Mouse (Mus musculus): ENCODE measurements at regions not wholly inside any gene's neighbourhood (a gene's known extent, or its start where the extent isn't known, plus 50 kb on each side); places are given as distances from the start of the nearest gene placed in this dataset.

- no peak for ATAC-seq (replicated peaks; ENCODE audit: low FRiP score)
- no peak overlapping the region for H3K4me3 ChIP-seq (replicated peaks)
- no peaks in the 10 kb centered on the region for H3K36me3 ChIP-seq
- H3K4me2 ChIP-seq, result no peak overlapping the region
- no peaks in the 10 kb centered on the region for H3K27me3 ChIP-seq
- H3K27ac ChIP-seq, result no peak overlapping the region
- H3K9me3 ChIP-seq (replicated peaks), result no peaks in the 10 kb centered on the region
- 84% methylated on average over 5 of the region's 5 CpGs for WGBS
- H3K9ac ChIP-seq, result no peak overlapping the region
- H3K4me1 ChIP-seq, result no peaks in the 10 kb centered on the region
Measured at GRCm38 (mm10) chr2:116718637-116719036, 159.9 kb upstream of the Tmco5 start.

GRCm38 (mm10) chr2:116727591-116727990, 150.9 kb upstream of the Tmco5 start:
- 72% methylated on average over 1 of the region's 1 CpGs for WGBS
- no peak overlapping the region for H3K4me3 ChIP-seq (replicated peaks)
- no peak overlapping the region for H3K27ac ChIP-seq
- H3K4me2 ChIP-seq, result no peak overlapping the region
- H3K9me3 ChIP-seq (replicated peaks), result no peaks in the 10 kb centered on the region
- H3K4me1 ChIP-seq, result no peaks in the 10 kb centered on the region
- no peak for ATAC-seq (replicated peaks; ENCODE audit: low FRiP score)
- H3K27me3 ChIP-seq, result no peaks in the 10 kb centered on the region
- no peaks in the 10 kb centered on the region for H3K36me3 ChIP-seq
- H3K9ac ChIP-seq, result no peak overlapping the region

GRCm38 (mm10) chr2:116735702-116736101, 142.8 kb upstream of the Tmco5 start:
- Histone ChIP-seq H3K27me3 (no peaks in the 10 kb centered on the region), H3K27ac (no peak overlapping the region), H3K4me1 (0 out of 2 replicates have a peak, but pooled peaks cover 4% of the 10 kb centered on the region), H3K36me3 (no peaks in the 10 kb centered on the region), H3K9me3 (replicated peaks) (no peaks in the 10 kb centered on the region), H3K4me3 (replicated peaks) (no peak overlapping the region), H3K4me2 (no peak overlapping the region), H3K9ac (no peak overlapping the region)
- ATAC-seq (replicated peaks; ENCODE audit: low FRiP score), result peak; percentile 88
- 15% methylated on average over 3 of the region's 3 CpGs for WGBS

- Histone ChIP-seq H3K36me3 (no peaks in the 10 kb centered on the region), H3K4me1 (no peaks in the 10 kb centered on the region), H3K4me2 (no peak overlapping the region), H3K4me3 (replicated peaks) (no peak overlapping the region), H3K9ac (no peak overlapping the region), H3K27ac (no peak overlapping the region), H3K9me3 (replicated peaks) (no peaks in the 10 kb centered on the region), H3K27me3 (no peaks in the 10 kb centered on the region)
- no peak for ATAC-seq (replicated peaks; ENCODE audit: low FRiP score)
- WGBS, result 74% methylated on average over 15 of the region's 15 CpGs
Measured at GRCm38 (mm10) chr2:116768459-116769047, 109.9 kb upstream of the Tmco5 start.

- WGBS, result 79% methylated on average over 4 of the region's 4 CpGs
- no peak for ATAC-seq (replicated peaks; ENCODE audit: low FRiP score)
- no peak overlapping the region for H3K9ac ChIP-seq
Measured at GRCm38 (mm10) chr2:116769186-116769585, 109.3 kb upstream of the Tmco5 start.

GRCm38 (mm10) chr2:116772569-116772968, 105.9 kb upstream of the Tmco5 start:
- Histone ChIP-seq H3K9me3 (replicated peaks) (no peaks in the 10 kb centered on the region), H3K36me3 (no peaks in the 10 kb centered on the region), H3K4me2 (no peak overlapping the region), H3K4me3 (replicated peaks) (no peak overlapping the region), H3K4me1 (no peaks in the 10 kb centered on the region), H3K27me3 (no peaks in the 10 kb centered on the region), H3K27ac (no peak overlapping the region), H3K9ac (no peak overlapping the region)
- ATAC-seq (replicated peaks; ENCODE audit: low FRiP score), result no peak
- 90% methylated on average over 6 of the region's 6 CpGs for WGBS

More at GRCm38 (mm10) chr2:116769186-116769585, 109.3 kb upstream of the Tmco5 start:
- H3K9me3 ChIP-seq (replicated peaks), result no peaks in the 10 kb centered on the region
- H3K27ac ChIP-seq, result no peak overlapping the region
- H3K4me3 ChIP-seq (replicated peaks), result no peak overlapping the region
- H3K36me3 ChIP-seq, result no peaks in the 10 kb centered on the region
- no peaks in the 10 kb centered on the region for H3K4me1 ChIP-seq
- no peak overlapping the region for H3K4me2 ChIP-seq
- H3K27me3 ChIP-seq, result no peaks in the 10 kb centered on the region

GRCm38 (mm10) chr2:116800141-116800540, 78.3 kb upstream of the Tmco5 start:
- H3K4me2 ChIP-seq, result no peak overlapping the region
- no peak for ATAC-seq (replicated peaks; ENCODE audit: low FRiP score)
- no peak overlapping the region for H3K27ac ChIP-seq
- no peaks in the 10 kb centered on the region for H3K4me1 ChIP-seq
- no peaks in the 10 kb centered on the region for H3K36me3 ChIP-seq
- H3K4me3 ChIP-seq (replicated peaks), result no peak overlapping the region
- no peaks in the 10 kb centered on the region for H3K27me3 ChIP-seq
- no peak overlapping the region for H3K9ac ChIP-seq
- no peaks in the 10 kb centered on the region for H3K9me3 ChIP-seq (replicated peaks)
- 84% methylated on average over 2 of the region's 2 CpGs for WGBS

GRCm38 (mm10) chr2:116801578-116801977, 76.9 kb upstream of the Tmco5 start:
- Histone ChIP-seq H3K4me2 (no peak overlapping the region), H3K9me3 (replicated peaks) (no peaks in the 10 kb centered on the region), H3K4me3 (replicated peaks) (no peak overlapping the region), H3K36me3 (no peaks in the 10 kb centered on the region), H3K9ac (no peak overlapping the region), H3K27me3 (no peaks in the 10 kb centered on the region), H3K4me1 (no peaks in the 10 kb centered on the region), H3K27ac (no peak overlapping the region)
- no peak for ATAC-seq (replicated peaks; ENCODE audit: low FRiP score)
- 85% methylated on average over 7 of the region's 7 CpGs for WGBS

- Histone ChIP-seq H3K4me2 (no peak overlapping the region), H3K4me1 (no peaks in the 10 kb centered on the region), H3K4me3 (replicated peaks) (no peak overlapping the region), H3K9me3 (replicated peaks) (no peaks in the 10 kb centered on the region), H3K27ac (no peak overlapping the region), H3K9ac (no peak overlapping the region), H3K36me3 (no peaks in the 10 kb centered on the region), H3K27me3 (no peaks in the 10 kb centered on the region)
- WGBS, result 86% methylated on average over 3 of the region's 3 CpGs
- ATAC-seq (replicated peaks; ENCODE audit: low FRiP score), result no peak
Measured at GRCm38 (mm10) chr2:116807207-116807606, 71.3 kb upstream of the Tmco5 start.

GRCm38 (mm10) chr2:116807636-116808035, 70.9 kb upstream of the Tmco5 start:
- Histone ChIP-seq H3K27me3 (no peaks in the 10 kb centered on the region), H3K27ac (no peak overlapping the region), H3K9me3 (replicated peaks) (no peaks in the 10 kb centered on the region), H3K9ac (no peak overlapping the region), H3K4me2 (no peak overlapping the region), H3K4me1 (peaks cover 2% of the 10 kb centered on the region; the same call in 1 of the 2 replicates), H3K4me3 (replicated peaks) (no peak overlapping the region), H3K36me3 (no peaks in the 10 kb centered on the region)
- WGBS, result 80% methylated on average over 7 of the region's 7 CpGs
- no peak for ATAC-seq (replicated peaks; ENCODE audit: low FRiP score)

GRCm38 (mm10) chr2:116808113-116808512, 70.4 kb upstream of the Tmco5 start:
- H3K9me3 ChIP-seq (replicated peaks), result no peaks in the 10 kb centered on the region
- no peak overlapping the region for H3K27ac ChIP-seq
- H3K4me1 ChIP-seq, result peaks cover 4% of the 10 kb centered on the region
- no peak overlapping the region for H3K4me2 ChIP-seq
- 84% methylated on average over 6 of the region's 6 CpGs for WGBS
- H3K9ac ChIP-seq, result no peak overlapping the region
- no peaks in the 10 kb centered on the region for H3K27me3 ChIP-seq
- ATAC-seq (replicated peaks; ENCODE audit: low FRiP score), result no peak
- no peak overlapping the region for H3K4me3 ChIP-seq (replicated peaks)
- H3K36me3 ChIP-seq, result no peaks in the 10 kb centered on the region

- Histone ChIP-seq H3K4me2 (no peak overlapping the region), H3K9me3 (replicated peaks) (no peaks in the 10 kb centered on the region), H3K27ac (no peak overlapping the region), H3K4me1 (peaks cover 9% of the 10 kb centered on the region), H3K27me3 (no peaks in the 10 kb centered on the region), H3K9ac (no peak overlapping the region), H3K36me3 (no peaks in the 10 kb centered on the region), H3K4me3 (replicated peaks) (no peak overlapping the region)
- ATAC-seq (replicated peaks; ENCODE audit: low FRiP score), result no peak
- 91% methylated on average over 8 of the region's 8 CpGs for WGBS
Measured at GRCm38 (mm10) chr2:116808554-116808953, 69.9 kb upstream of the Tmco5 start.

- no peak overlapping the region for H3K4me3 ChIP-seq (replicated peaks)
- H3K9ac ChIP-seq, result no peak overlapping the region
- no peaks in the 10 kb centered on the region for H3K27me3 ChIP-seq
- no peaks in the 10 kb centered on the region for H3K36me3 ChIP-seq
- H3K27ac ChIP-seq, result no peak overlapping the region
- peaks cover 10% of the 10 kb centered on the region for H3K4me1 ChIP-seq
- no peak for ATAC-seq (replicated peaks; ENCODE audit: low FRiP score)
- no peak overlapping the region for H3K4me2 ChIP-seq
- H3K9me3 ChIP-seq (replicated peaks), result no peaks in the 10 kb centered on the region
- WGBS, result 97% methylated on average over 16 of the region's 16 CpGs
Measured at GRCm38 (mm10) chr2:116810116-116810515, 68.4 kb upstream of the Tmco5 start.

Measured in kidney, embryonic 15.5 days (tissue).